Mouse (Mus musculus) brain, embryonic 14.5 days (tissue): ENCODE results near the gene Itga2b.

Experiments used
- CTCF ChIP-seq: fragments of 200-500 bp; IDR thresholded peaks from 2 replicates; pipeline ENCODE4 v1.5.1; 2012; ENCODE audit warnings: inconsistent platforms, mild to moderate bottlenecking, moderate library complexity, borderline replicate concordance; ENCODE audit not compliant: insufficient read depth, insufficient read length; ENCODE audit errors: extremely low read depth
- POLR2A ChIP-seq: fragments of 200-500 bp; IDR thresholded peaks from 2 replicates; pipeline ENCODE4 v1.6.1; 2012; ENCODE audit warnings: mild to moderate bottlenecking, inconsistent platforms, borderline replicate concordance; ENCODE audit not compliant: poor library complexity, insufficient read depth, insufficient read length, severe bottlenecking; ENCODE audit errors: extremely low read depth

- no peak for TF ChIP-seq POLR2A
- TF ChIP-seq CTCF = no peak
Measured at GRCm38 (mm10) chr11:102487901-102488300, 18.0 kb upstream of the Itga2b start.
